Mouse (Mus musculus): Measurements from ENCODE around the gene Efcab7.

Efcab7 gene

DNA sequence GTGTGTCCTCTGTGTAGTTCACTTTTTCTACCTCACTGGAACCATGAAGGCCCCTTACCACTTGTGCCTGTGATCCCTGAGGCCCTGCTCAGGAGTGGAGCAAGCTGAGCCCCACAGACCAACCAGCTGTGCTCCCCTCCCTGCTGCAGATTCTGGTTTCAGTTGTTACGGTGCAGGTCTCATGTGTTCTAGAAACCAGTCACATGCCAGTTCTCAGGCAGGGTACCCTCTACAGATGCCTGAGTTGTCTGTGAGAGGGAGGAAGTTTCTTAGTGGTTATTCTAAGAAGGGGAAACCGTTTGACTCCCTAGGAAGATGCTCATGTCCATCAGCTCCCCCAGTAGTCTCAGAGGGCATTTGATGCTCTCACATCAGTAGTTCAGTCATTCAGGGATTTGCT, 115.6 kb downstream of the Efcab7 start:
- no peak for DNase-seq (ENCODE audit: low spot score in 2 of 2)

DNA sequence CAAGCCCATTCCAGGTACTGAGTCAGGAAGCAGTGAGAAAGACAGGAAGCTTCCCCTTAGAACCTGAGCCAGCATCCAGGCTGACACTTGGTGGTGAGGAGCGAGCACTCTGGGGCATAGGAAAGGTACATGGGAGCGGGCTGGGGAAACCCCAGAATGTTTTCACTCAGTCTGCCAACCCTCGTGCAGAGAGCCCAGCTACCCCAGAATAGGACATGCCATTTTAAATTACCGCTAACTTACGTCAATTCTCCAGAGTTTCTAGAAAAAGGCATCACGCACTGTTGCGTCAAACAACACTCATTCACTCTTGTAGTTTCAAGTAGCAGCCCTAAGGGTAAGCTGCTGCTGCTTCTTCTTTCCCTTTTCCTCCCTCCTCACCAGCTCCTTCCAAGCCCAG, 116.0 kb downstream of the Efcab7 start:
- DNase-seq (ENCODE audit: low spot score in 2 of 2) = no peak

DNA sequence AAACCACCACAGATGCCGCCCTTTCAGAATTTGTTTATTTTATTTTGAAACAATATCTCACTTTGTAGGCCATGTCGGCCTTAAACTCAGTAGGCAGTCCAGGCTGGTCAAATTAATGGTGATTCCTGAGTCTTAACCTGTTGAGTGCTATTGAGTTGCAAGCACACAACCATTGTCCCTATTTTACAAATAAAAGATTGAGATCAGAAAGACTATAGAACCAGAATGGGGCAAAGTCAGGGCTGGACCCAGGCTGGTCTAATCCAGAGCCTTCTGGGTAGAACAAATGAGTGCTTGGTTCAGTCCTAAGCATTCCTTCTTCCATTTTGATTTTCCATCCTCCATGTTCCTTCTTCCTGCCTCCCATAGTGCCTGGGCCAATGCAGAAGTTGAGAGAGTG, 117.5 kb downstream of the Efcab7 start:
- no peak for DNase-seq (ENCODE audit: low spot score in 2 of 2)

DNA sequence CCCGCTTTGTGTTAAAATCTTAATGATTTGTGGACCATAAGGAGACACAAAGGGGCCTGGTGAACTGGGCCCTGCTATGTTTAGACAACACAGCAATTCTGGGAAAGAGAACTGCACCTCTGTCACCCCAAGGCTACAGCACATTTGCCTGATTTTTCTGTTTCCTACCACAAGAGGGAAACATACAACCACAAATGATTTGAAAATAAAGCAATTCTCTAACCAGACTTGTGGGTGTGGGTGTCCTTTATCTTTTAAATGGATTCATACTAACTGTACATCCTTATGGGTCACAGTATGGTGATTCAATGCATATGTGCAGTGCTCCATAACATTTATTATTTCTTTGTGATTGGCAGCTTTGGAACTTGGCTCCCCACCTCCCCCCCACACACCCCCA, 118.2 kb downstream of the Efcab7 start:
- DNase-seq (ENCODE audit: low spot score in 2 of 2) = no peak

DNA sequence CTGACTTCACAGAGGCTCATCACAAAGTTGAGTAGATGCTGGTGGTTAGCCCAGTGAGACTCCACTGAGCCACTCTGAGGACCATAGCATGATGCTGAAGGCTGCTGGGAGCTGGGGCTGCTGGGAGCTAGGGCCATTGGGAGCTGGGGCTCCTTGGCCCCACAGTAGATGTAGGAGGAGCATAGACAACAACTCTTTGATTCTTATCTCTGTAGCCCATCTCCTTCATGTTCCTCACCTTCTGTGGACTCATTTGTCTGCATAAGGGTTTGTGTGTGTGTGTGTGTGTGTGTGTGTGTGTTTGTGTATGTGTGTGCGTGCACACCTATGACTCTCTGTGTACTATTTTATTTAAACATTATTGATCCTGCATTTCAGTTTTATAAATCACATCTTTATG, 118.9 kb downstream of the Efcab7 start:
- no peak for DNase-seq (ENCODE audit: low spot score in 2 of 2)

DNA sequence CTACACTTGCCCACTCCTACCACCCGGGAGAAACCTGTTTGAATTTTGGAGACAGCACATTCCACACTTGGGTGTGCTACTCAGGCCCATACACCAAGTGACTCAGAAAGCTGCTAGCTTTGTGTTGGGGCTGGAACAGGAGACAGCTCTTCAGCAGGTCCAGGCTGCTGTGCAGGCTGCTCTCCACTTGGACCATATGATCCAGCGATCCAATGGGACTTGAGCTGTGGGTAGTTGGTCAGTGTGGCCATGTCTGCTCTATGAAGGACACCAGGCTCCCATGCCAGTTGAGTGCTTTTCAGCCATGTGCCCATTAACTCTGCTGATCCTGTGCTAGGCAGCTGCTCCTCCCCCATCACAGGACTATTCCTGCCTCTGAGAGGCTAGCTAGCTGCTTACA, 124.9 kb downstream of the Efcab7 start:
- DNase-seq (ENCODE audit: low spot score in 2 of 2) = no peak

DNA sequence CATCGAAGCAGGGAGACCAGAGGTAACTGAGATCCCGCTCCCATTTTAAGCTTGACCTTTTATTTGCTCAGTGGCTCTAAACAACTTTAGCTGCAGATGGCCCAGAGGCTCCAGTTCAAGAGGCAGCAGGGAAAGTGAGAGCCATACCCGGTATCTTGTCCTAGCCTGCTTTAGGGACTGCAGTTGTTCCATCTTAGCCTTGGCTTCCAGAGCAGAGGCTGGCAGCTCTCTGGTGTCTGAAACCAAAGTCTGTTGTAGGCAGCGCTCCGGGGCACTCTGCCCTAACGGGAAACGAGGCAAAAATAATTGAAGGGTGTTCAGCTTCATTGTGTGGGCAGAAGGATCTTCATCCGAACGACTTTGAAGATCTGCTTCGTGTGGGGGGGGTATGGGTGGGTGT, 126.4 kb downstream of the Efcab7 start:
- no peak for DNase-seq (ENCODE audit: low spot score in 2 of 2)

DNA sequence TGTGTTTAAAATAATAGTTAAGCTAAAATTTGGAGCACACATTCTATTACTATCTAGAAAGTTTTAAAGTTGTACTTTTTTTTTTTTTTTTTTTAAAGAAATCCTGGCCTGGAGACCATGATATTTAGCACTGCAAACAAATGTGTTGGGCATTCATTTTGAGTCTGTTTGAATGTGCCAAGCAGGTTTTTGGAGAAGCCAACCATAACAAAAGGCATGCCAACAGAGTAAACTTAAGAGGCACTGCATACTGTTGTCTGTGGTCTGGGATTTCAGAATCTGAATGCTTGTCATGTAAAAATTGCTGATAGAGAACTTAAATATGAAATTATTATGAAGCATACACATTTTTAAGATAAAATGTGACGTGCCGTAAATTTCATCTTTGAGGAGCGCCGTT, 128.2 kb downstream of the Efcab7 start:
- no peak for DNase-seq (ENCODE audit: low spot score in 2 of 2)

DNA sequence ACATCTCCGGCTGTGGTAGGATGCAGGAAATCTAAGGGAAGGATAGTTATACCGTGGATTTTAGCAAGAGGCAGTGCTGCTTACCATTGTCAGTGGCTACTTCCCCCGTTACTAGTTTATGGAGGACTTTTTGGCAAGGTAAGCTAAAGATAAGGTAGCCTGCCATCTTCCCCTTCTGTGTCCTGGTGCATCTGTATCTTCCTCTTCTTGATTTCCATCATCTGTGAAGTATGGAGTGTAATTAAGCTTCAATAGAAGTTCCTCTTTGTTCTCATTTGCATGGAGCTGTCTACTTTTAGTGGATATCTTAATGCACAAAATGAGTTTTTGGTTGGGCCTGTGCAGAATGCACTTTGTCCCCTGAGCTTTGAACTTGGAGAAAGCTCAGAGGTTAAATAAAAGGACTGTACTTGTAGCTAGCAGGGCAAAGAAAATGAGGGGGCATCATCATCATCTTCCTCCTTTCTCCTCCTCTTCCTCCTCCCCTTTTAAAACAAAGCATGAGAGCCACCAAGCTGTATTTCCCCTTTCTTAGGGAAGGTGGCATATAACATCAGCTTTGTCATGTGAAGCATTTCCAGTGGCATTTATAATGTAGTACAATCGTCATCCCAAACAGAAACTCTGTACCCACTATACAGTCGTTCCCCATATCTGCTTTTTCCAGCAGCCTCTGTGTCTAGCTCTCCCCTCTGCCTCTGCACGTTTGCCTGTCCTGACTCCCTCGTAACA, 129.3 kb downstream of the Efcab7 start:
- DNase-seq (ENCODE audit: low spot score in 2 of 2) = no peak

DNA sequence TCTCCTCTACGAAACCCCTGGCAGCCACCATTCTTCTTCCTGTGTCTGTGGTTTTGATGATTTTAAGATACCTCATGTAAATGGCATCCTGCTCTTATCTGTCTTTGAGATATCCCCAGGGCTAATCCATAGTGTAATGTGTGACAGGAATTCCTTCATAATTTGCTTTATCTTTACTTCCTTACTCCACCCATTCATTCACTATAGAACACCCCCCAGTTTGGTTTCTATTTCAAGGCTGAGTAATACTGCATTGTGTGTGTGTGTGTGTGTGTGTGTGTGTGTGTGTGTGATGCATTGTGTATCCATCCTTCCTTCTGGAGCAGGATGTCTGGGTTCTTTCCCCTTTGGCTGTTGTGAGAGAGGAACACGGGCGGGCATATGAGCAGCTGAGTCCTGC, 130.3 kb downstream of the Efcab7 start:
- DNase-seq (ENCODE audit: low spot score in 2 of 2) = no peak

Measured in right cerebral cortex, adult 2 months (tissue).